Mouse (Mus musculus): ENCODE measurements at regions not wholly inside any gene's neighbourhood (a gene's known extent, or its start where the extent isn't known, plus 50 kb on each side); places are given as distances from the start of the nearest gene placed in this dataset.

DNA sequence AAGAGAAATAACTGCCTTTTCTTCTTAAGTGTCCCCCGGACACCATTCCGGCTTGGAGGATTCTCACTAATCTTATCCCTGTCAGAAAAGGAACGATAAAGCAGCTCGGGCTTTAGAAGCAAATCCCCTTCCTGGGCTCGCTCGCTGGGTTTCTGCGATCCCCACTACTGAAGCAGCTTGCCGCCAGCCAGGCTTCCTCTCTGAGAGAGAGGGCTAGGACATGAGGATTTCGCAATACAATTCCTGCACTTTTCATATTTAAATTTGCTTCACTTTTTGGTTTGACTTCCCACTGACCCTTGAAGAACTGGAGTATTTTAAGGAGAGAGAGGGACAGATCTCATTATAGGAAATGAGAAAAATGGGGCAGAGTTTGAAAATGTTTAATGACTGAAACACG lies 149.4 kb upstream of the Pitx1 start:
- TF ChIP-seq POLR2A (IDR thresholded peaks at IDR 0.05; ENCODE audit: control insufficient read depth, low read depth, low read length) (no peak), CTCF (IDR thresholded peaks at IDR 0.05; ENCODE audit: control insufficient read depth, insufficient read depth, insufficient replicate concordance, low read depth, low read length) (no peak)

All from testis, adult 2 months (tissue).